11 mouse cellular contexts compared by ENCODE assay signal in the genomic region with DNA sequence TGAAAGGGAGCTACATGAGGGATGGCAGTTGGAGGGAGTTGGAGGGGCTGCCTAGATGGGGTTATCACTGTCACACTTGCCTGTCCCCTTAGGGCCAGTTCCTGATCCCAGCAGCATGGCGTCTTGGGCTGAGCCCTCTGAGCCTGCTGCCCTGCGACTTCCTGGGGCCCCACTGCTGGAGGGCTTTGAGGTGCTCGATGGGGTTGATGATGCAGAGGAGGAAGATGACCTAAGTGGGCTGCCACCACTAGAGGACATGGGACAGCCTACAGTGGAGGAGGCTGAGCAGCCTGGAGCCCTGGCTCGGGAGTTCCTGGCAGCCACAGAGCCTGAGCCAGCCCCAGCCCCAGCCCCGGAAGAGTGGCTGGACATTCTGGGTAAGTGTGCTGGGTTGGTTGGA. TPM values are rescaled to one million over a fixed set of nuclear protein-coding genes. Genes with fewer than 3 reads are reported as not detected.
DNase-seq lines count a peak whose midpoint lies in the region; ATAC-seq and TF ChIP-seq lines count a peak whose summit lies in the region.
"Had no signal": no experiment of that assay in that cellular context is flagged by ENCODE, and none has a peak within 500 bp of the region (broad histone marks: within the 10 kb centered on the region; RNA-seq: fewer than 3 reads in every experiment).

No protein-coding gene starts in this region.

- no peak overlapping the region for H3ac ChIP-seq in myocyte (ENCODE audit: control insufficient read depth, insufficient read length)

- H3K4me2 ChIP-seq in intestine, embryonic 15.5 days (replicated peaks): peak overlapping the region; percentile 59
- H3K4me2 ChIP-seq in myocyte (ENCODE audit: low read depth): peak overlapping the region; percentile 87

- H3K27me3 ChIP-seq in intestine, embryonic 15.5 days (replicated peaks): no peaks in the 10 kb centered on the region
- no peaks in the 10 kb centered on the region for H3K27me3 ChIP-seq in myocyte (ENCODE audit: control insufficient read depth, insufficient read depth, insufficient read length)
- H3K27me3 ChIP-seq: forebrain, embryonic 15.5 days; hindbrain, embryonic 15.5 days had no signal

- H3K9ac ChIP-seq in intestine, embryonic 15.5 days: 0 out of 2 replicates have a peak overlapping the region, but pooled peaks have one; percentile 4

- peaks cover 17% of the 10 kb centered on the region for H3K79me2 ChIP-seq in myocyte (ENCODE audit: control insufficient read depth, insufficient read depth)

- 75% methylated on average over 5 of the region's 5 CpGs for WGBS in intestine, embryonic 15.5 days

- TF ChIP-seq POLR2A in bone marrow macrophage, adult 2 months (IDR thresholded peaks at IDR 0.05; ENCODE audit: borderline replicate concordance, low read depth, low read length): no peak
- no peak for TF ChIP-seq POLR2A in myocyte (IDR thresholded peaks at IDR 0.05; ENCODE audit: insufficient read length, low read depth)

- no peak overlapping the region for H3K4me3 ChIP-seq in layer of hippocampus, adult 2 months
- H3K4me3 ChIP-seq in bone marrow macrophage, adult 2 months (ENCODE audit: insufficient read depth, low read length): peak overlapping the region; percentile 73
- no peak overlapping the region for H3K4me3 ChIP-seq in intestine, embryonic 15.5 days (replicated peaks)
- H3K4me3 ChIP-seq in myocyte: no peak overlapping the region

- no peak for DNase-seq in layer of hippocampus, adult 2 months (ENCODE audit: low spot score in 2 of 2)
- no peak for DNase-seq in layer of hippocampus, postnatal 10 days (ENCODE audit: low spot score in 2 of 2)
- no peak for DNase-seq in adrenal gland, adult 2 months
- no peak for DNase-seq in gastrocnemius, postnatal 14 days
- DNase-seq: adrenal gland, postnatal 25 days; cerebellum, postnatal 10 days had no signal

- no peak for ATAC-seq in intestine, embryonic 15.5 days
- ATAC-seq: forebrain, embryonic 15.5 days had no signal

- peaks cover 39% of the 10 kb centered on the region for H3K36me3 ChIP-seq in intestine, embryonic 15.5 days
- H3K36me3 ChIP-seq in myocyte (ENCODE audit: control insufficient read depth, insufficient read depth): peaks cover 11% of the 10 kb centered on the region

- H3K9me3 ChIP-seq in intestine, embryonic 15.5 days: no peaks in the 10 kb centered on the region
- H3K9me3 ChIP-seq: forebrain, embryonic 15.5 days; hindbrain, embryonic 15.5 days had no signal

- H3K27ac ChIP-seq in layer of hippocampus, adult 2 months: peak overlapping the region; percentile 43
- peak overlapping the region; percentile 44 for H3K27ac ChIP-seq in bone marrow macrophage, adult 2 months (ENCODE audit: insufficient read depth, low read depth, low read length)
- no peak overlapping the region for H3K27ac ChIP-seq in intestine, embryonic 15.5 days
- H3K27ac ChIP-seq: forebrain, embryonic 15.5 days; hindbrain, embryonic 15.5 days had no signal

- H3K4me1 ChIP-seq in bone marrow macrophage, adult 2 months (ENCODE audit: control insufficient read depth, insufficient read depth, low read length): peaks cover 16% of the 10 kb centered on the region
- H3K4me1 ChIP-seq in intestine, embryonic 15.5 days (replicated peaks): peaks cover 20% of the 10 kb centered on the region

- intact Hi-C loops in gastrocnemius, postnatal 14 days (cut with DNase I; ENCODE audit: low total_unique reads): no loop called here

- no peak for TF ChIP-seq CTCF in layer of hippocampus, adult 2 months (conservative IDR thresholded peaks at IDR 0.05)
- TF ChIP-seq CTCF in bone marrow macrophage, adult 2 months (IDR thresholded peaks at IDR 0.05; ENCODE audit: low read depth, low read length): no peak

TF ChIP-seq in myocyte, 11 proteins besides CTCF, POLR2A, EP300 and RAD21:
- no peak for TF ChIP-seq MAX (IDR thresholded peaks at IDR 0.05; ENCODE audit: low read depth)
- TF ChIP-seq MYOG (IDR thresholded peaks at IDR 0.05; ENCODE audit: control insufficient read depth in 1 of 3, insufficient read depth in 1 of 3, insufficient read length in 2 of 3, low read depth in 2 of 3): no peak
- no peak for TF ChIP-seq E2F4 (IDR thresholded peaks at IDR 0.05; ENCODE audit: insufficient read depth)
- no peak for TF ChIP-seq MYOD1 (IDR thresholded peaks at IDR 0.05; ENCODE audit: control insufficient read depth in 1 of 3, insufficient read length in 2 of 3, low read depth in 2 of 3)
- TF ChIP-seq SRF (IDR thresholded peaks at IDR 0.05; ENCODE audit: control insufficient read depth, insufficient read length, low read depth): no peak
- no peak for TF ChIP-seq CEBPB (IDR thresholded peaks at IDR 0.05; ENCODE audit: insufficient read depth, poor library complexity, severe bottlenecking)
- no peak for TF ChIP-seq USF1 (IDR thresholded peaks at IDR 0.05; ENCODE audit: low read depth)
- TF ChIP-seq POLR2AphosphoS2 (IDR thresholded peaks at IDR 0.05; ENCODE audit: insufficient read length, low read depth): no peak
- no peak for TF ChIP-seq REST (IDR thresholded peaks at IDR 0.05; ENCODE audit: insufficient read depth, insufficient read length)
TF ChIP-seq in myocyte: peak in this region for 0.

RNA-seq across cellular contexts. Expression of a gene that starts 1.5 kb away (rescaled TPM):
- 10 to 100 TPM; 37.2 to 40.7 TPM for total RNA-seq in layer of hippocampus, adult 2 months (2021)
- total RNA-seq in layer of hippocampus, postnatal 10 days (2021): 10 to 100 TPM; 33.1 to 35.3 TPM
- 82.2 and 82.3 TPM in 2 replicates for polyA plus RNA-seq in bone marrow macrophage, adult 2 months (2012; ENCODE audit: insufficient read depth, insufficient read length, missing spikeins)
- 60.5 and 65.8 TPM in 2 replicates for polyA plus RNA-seq in intestine, embryonic 15.5 days (2015; fragmentation: Nextera tagmentation; extraction: Ambion mirVana)
- 73.8 TPM for polyA plus RNA-seq in myocyte (2012; fragmentation: generic; extraction: Trizol)
- 10 to 100 TPM; 75.9 to 82.8 TPM for total RNA-seq in adrenal gland, adult 2 months (2021)
- polyA plus RNA-seq in adrenal gland, adult 2 months (2012; rRNA removed): 83.0 and 87.3 TPM in 2 replicates
- 10 to 100 TPM; 64.9 to 73.0 TPM for total RNA-seq in gastrocnemius, postnatal 14 days (2021)

RNA-seq across cellular contexts. Expression of a gene that starts 1.8 kb away (rescaled TPM):
- 100 to 1,000 TPM; 447 to 453 TPM for total RNA-seq in layer of hippocampus, adult 2 months (2021)
- 100 to 1,000 TPM; 337 to 361 TPM for total RNA-seq in layer of hippocampus, postnatal 10 days (2021)
- 163 and 178 TPM in 2 replicates for polyA plus RNA-seq in bone marrow macrophage, adult 2 months (2012; ENCODE audit: insufficient read depth, insufficient read length, missing spikeins)
- 277 and 331 TPM in 2 replicates for polyA plus RNA-seq in intestine, embryonic 15.5 days (2015; fragmentation: Nextera tagmentation; extraction: Ambion mirVana)
- polyA plus RNA-seq in myocyte (2012; fragmentation: generic; extraction: Trizol): 329 TPM
- total RNA-seq in adrenal gland, adult 2 months (2021): 100 to 1,000 TPM; 269 to 287 TPM
- 602 and 610 TPM in 2 replicates for polyA plus RNA-seq in adrenal gland, adult 2 months (2012; rRNA removed)
- total RNA-seq in gastrocnemius, postnatal 14 days (2021): 100 to 1,000 TPM; 116 to 117 TPM

RNA-seq across cellular contexts. Expression of a gene that starts 10.0 kb away (rescaled TPM):
- total RNA-seq in layer of hippocampus, adult 2 months (2021): 10 to 100 TPM; 20.5 to 24.4 TPM
- total RNA-seq in layer of hippocampus, postnatal 10 days (2021): 10 to 100 TPM; 15.8 to 16.4 TPM
- polyA plus RNA-seq in bone marrow macrophage, adult 2 months (2012; ENCODE audit: insufficient read depth, insufficient read length, missing spikeins): 17.1 TPM in 2 replicates
- polyA plus RNA-seq in intestine, embryonic 15.5 days (2015; fragmentation: Nextera tagmentation; extraction: Ambion mirVana): 15.9 TPM in 2 replicates
- 12.7 TPM for polyA plus RNA-seq in myocyte (2012; fragmentation: generic; extraction: Trizol)
- total RNA-seq in adrenal gland, adult 2 months (2021): 10 to 100 TPM; 26.1 to 29.6 TPM
- 31.1 and 36.1 TPM in 2 replicates for polyA plus RNA-seq in adrenal gland, adult 2 months (2012; rRNA removed)
- 10 to 100 TPM in 1 of 2 experiments, 1 to 10 TPM in 1; 9.0 to 10.3 TPM for total RNA-seq in gastrocnemius, postnatal 14 days (2021)

RNA-seq across cellular contexts. Expression of a gene that starts 18.7 kb away (rescaled TPM):
- 1,000 to 10,000 TPM in 1 of 2 experiments, 100 to 1,000 TPM in 1; 970 to 1,000 TPM for total RNA-seq in layer of hippocampus, adult 2 months (2021)
- 1,000 to 10,000 TPM in 1 of 2 experiments, 100 to 1,000 TPM in 1; 916 to 1,148 TPM for total RNA-seq in layer of hippocampus, postnatal 10 days (2021)
- 825 and 873 TPM in 2 replicates for polyA plus RNA-seq in bone marrow macrophage, adult 2 months (2012; ENCODE audit: insufficient read depth, insufficient read length, missing spikeins)
- 957 and 992 TPM in 2 replicates for polyA plus RNA-seq in intestine, embryonic 15.5 days (2015; fragmentation: Nextera tagmentation; extraction: Ambion mirVana)
- 2,253 TPM for polyA plus RNA-seq in myocyte (2012; fragmentation: generic; extraction: Trizol)
- total RNA-seq in adrenal gland, adult 2 months (2021): 1,000 to 10,000 TPM; 1,627 to 1,685 TPM
- 619 and 1,322 TPM in 2 replicates for polyA plus RNA-seq in adrenal gland, adult 2 months (2012; rRNA removed)
- 1,000 to 10,000 TPM; 1,030 to 1,066 TPM for total RNA-seq in gastrocnemius, postnatal 14 days (2021)

RNA-seq across cellular contexts. Expression of a gene that starts 22.7 kb away (rescaled TPM):
- total RNA-seq in layer of hippocampus, adult 2 months (2021): 10 to 100 TPM; 93.9 to 98.1 TPM
- 100 to 1,000 TPM in 1 of 2 experiments, 10 to 100 TPM in 1; 97.8 to 106 TPM for total RNA-seq in layer of hippocampus, postnatal 10 days (2021)
- polyA plus RNA-seq in bone marrow macrophage, adult 2 months (2012; ENCODE audit: insufficient read depth, insufficient read length, missing spikeins): 80.7 and 86.0 TPM in 2 replicates
- polyA plus RNA-seq in intestine, embryonic 15.5 days (2015; fragmentation: Nextera tagmentation; extraction: Ambion mirVana): 121 and 132 TPM in 2 replicates
- 259 TPM for polyA plus RNA-seq in myocyte (2012; fragmentation: generic; extraction: Trizol)
- total RNA-seq in adrenal gland, adult 2 months (2021): 100 to 1,000 TPM; 148 to 164 TPM
- 327 and 373 TPM in 2 replicates for polyA plus RNA-seq in adrenal gland, adult 2 months (2012; rRNA removed)
- 100 to 1,000 TPM; 118 to 122 TPM for total RNA-seq in gastrocnemius, postnatal 14 days (2021)
